Mouse (Mus musculus): ENCODE data around the gene Etnk1. TPM values are rescaled to one million over a fixed set of nuclear protein-coding genes. Genes with fewer than 3 reads are reported as not detected.

The Etnk1 gene
- total and polyA plus RNA-seq, 3 experiments = 13.5 to 27.6 (median 27.0) TPM

DNA sequence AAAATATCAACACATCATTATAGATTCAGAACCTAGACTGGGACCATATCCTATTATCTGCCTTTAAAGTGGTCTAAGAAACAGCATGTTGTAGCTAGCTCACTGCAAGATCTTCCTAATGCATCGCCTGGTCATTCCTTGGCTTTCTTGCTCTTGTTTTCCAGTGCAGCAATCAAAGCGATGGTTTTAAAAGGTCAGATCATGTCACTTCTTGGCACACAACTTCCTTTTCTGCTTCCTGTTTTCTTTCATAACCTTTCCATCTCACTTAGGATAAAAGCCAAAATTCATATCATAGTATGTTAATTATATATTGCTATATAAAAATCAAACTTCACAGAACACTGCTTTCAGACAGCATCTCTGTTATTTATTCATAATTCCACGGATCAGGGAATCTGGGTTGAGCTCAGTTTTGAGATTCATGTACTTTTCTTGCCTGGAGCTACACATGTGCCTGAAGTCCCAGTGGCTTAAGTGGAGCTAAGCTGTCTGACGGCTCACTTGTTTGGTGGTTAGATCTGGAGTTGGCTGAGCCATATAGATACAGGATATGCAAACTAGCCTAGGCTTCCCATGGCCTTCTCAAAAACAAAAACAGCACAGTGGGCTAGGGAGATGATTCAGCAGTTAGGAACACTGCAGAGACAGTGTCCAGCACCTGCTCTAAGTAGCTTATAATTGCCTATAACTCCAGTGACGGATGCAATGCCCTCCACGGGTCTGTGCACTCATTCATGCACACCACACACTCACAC is 34.9 kb upstream of the Etnk1 start:
- no peaks in the 10 kb centered on the region for H3K79me2 ChIP-seq (replicated peaks; ENCODE audit: control insufficient read depth, insufficient read depth, low read length)
- 65% methylated on average over 6 of the region's 6 CpGs for WGBS
- H3K4me3 ChIP-seq = no peak overlapping the region
- intact Hi-C loops (cut with DNase I) = no loop called here
- no peaks in the 10 kb centered on the region for H3K27me3 ChIP-seq (ENCODE audit: control insufficient read depth, insufficient read depth, low read length)
- H3K4me1 ChIP-seq (ENCODE audit: control insufficient read depth, insufficient read depth, low read length) = no peaks in the 10 kb centered on the region
- TF ChIP-seq POLR2A (IDR thresholded peaks at IDR 0.05; ENCODE audit: insufficient read depth, low read depth, low read length) = no peak
- no peak for TF ChIP-seq CTCF (IDR thresholded peaks at IDR 0.05)
- no peak for TF ChIP-seq EP300 (IDR thresholded peaks at IDR 0.05; ENCODE audit: insufficient read depth, low read depth, low read length)
- H3K9ac ChIP-seq (ENCODE audit: low read depth, low read length) = no peak overlapping the region
- H3K36me3 ChIP-seq (ENCODE audit: control insufficient read depth, insufficient read depth, low read length) = no peaks in the 10 kb centered on the region
- no peak overlapping the region for H3K27ac ChIP-seq
- no peak for DNase-seq

DNA sequence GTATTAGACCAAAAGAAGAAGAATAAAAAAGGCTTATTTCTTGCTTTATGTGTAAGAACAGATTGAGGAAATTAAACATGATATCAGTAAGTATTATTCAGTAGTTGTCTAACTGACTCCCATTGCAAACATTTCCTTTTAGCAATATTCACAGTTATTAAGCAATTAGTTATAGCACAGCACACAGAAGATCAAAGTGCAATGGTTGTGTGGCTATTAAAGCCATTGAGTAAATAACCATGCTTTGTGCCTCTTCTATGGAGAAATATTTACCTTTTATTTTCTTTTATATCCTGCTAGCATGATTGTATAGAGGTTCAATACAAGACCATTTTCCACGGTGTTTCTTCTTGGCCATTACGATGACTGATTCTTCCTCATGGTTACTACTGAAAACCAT is 33.9 kb upstream of the Etnk1 start:
- Histone ChIP-seq H3K27ac (no peak overlapping the region), H3K79me2 (replicated peaks; ENCODE audit: control insufficient read depth, insufficient read depth, low read length) (no peaks in the 10 kb centered on the region), H3K27me3 (ENCODE audit: control insufficient read depth, insufficient read depth, low read length) (no peaks in the 10 kb centered on the region), H3K4me3 (no peak overlapping the region), H3K9ac (ENCODE audit: low read depth, low read length) (no peak overlapping the region), H3K36me3 (ENCODE audit: control insufficient read depth, insufficient read depth, low read length) (no peaks in the 10 kb centered on the region), H3K4me1 (ENCODE audit: control insufficient read depth, insufficient read depth, low read length) (no peaks in the 10 kb centered on the region)
- DNase-seq = no peak
- WGBS = 92% methylated on average over 2 of the region's 2 CpGs
- no peak for TF ChIP-seq EP300 (IDR thresholded peaks at IDR 0.05; ENCODE audit: insufficient read depth, low read depth, low read length)
- TF ChIP-seq POLR2A (IDR thresholded peaks at IDR 0.05; ENCODE audit: insufficient read depth, low read depth, low read length) = no peak
- TF ChIP-seq CTCF (IDR thresholded peaks at IDR 0.05) = no peak
- intact Hi-C loops (cut with DNase I) = no loop called here

DNA sequence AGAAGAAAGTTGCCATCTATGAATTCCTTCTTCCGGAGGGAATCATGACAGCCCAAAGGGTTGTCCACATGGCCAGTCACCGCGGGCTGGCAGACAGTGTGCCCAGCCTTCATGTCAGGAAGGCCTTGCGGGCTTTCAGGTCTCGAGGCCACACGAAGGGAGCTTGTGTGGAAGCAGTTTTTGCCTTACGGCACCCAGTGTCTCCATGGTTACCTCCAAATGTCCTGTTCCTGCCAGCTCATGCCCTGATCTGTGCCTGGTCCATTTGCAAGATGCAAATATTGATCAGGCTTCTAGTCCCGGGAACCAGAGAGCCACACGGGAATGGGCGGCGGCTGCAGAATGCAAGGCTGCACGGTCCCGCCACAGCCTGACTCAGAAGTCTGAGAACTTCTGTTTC is 31.9 kb upstream of the Etnk1 start:
- Histone ChIP-seq H3K79me2 (replicated peaks; ENCODE audit: control insufficient read depth, insufficient read depth, low read length) (no peaks in the 10 kb centered on the region), H3K4me3 (no peak overlapping the region), H3K27ac (no peak overlapping the region), H3K36me3 (ENCODE audit: control insufficient read depth, insufficient read depth, low read length) (no peaks in the 10 kb centered on the region), H3K27me3 (ENCODE audit: control insufficient read depth, insufficient read depth, low read length) (no peaks in the 10 kb centered on the region), H3K4me1 (ENCODE audit: control insufficient read depth, insufficient read depth, low read length) (no peaks in the 10 kb centered on the region), H3K9ac (ENCODE audit: low read depth, low read length) (no peak overlapping the region)
- 85% methylated on average over 13 of the region's 13 CpGs for WGBS
- intact Hi-C loops (cut with DNase I) = no loop called here
- no peak for DNase-seq
- TF ChIP-seq EP300 (IDR thresholded peaks at IDR 0.05; ENCODE audit: insufficient read depth, low read depth, low read length) = no peak
- no peak for TF ChIP-seq POLR2A (IDR thresholded peaks at IDR 0.05; ENCODE audit: insufficient read depth, low read depth, low read length)
- no peak for TF ChIP-seq CTCF (IDR thresholded peaks at IDR 0.05)

GRCm38 (mm10) chr6:143136688-143137087 is 30.3 kb upstream of the Etnk1 start:
- H3K9ac ChIP-seq (ENCODE audit: low read depth, low read length) = no peak overlapping the region
- intact Hi-C loops (cut with DNase I) = no loop called here
- TF ChIP-seq POLR2A (IDR thresholded peaks at IDR 0.05; ENCODE audit: insufficient read depth, low read depth, low read length) = no peak
- TF ChIP-seq CTCF (IDR thresholded peaks at IDR 0.05) = no peak
- no peak for TF ChIP-seq EP300 (IDR thresholded peaks at IDR 0.05; ENCODE audit: insufficient read depth, low read depth, low read length)
- WGBS = over 99% methylated on average over 7 of the region's 7 CpGs
- no peaks in the 10 kb centered on the region for H3K27me3 ChIP-seq (ENCODE audit: control insufficient read depth, insufficient read depth, low read length)
- no peaks in the 10 kb centered on the region for H3K79me2 ChIP-seq (replicated peaks; ENCODE audit: control insufficient read depth, insufficient read depth, low read length)
- no peaks in the 10 kb centered on the region for H3K4me1 ChIP-seq (ENCODE audit: control insufficient read depth, insufficient read depth, low read length)
- H3K4me3 ChIP-seq = no peak overlapping the region
- no peak for DNase-seq
- H3K27ac ChIP-seq = no peak overlapping the region
- H3K36me3 ChIP-seq (ENCODE audit: control insufficient read depth, insufficient read depth, low read length) = no peaks in the 10 kb centered on the region

DNA sequence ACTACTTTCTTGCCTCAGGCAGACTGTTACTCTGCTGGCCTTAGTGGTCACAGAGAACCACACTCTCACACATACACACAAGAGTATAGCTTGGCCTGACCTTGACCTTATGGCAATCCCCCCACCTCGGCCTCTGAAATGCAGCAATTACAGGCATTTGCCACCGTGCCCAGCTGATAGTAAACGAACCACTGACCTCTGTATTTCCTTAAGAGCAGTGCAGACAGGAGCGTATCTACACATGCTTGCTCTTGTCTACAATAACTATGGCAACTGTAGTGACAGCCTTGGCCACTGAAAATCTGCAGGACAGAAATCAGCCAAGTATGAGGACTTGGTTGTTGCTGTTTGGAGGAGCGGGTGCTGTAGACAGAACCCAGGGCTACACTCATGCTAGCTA is 29.7 kb upstream of the Etnk1 start:
- intact Hi-C loops (cut with DNase I) = no loop called here
- no peak for DNase-seq
- Histone ChIP-seq H3K4me3 (no peak overlapping the region), H3K27ac (no peak overlapping the region), H3K9ac (ENCODE audit: low read depth, low read length) (no peak overlapping the region), H3K27me3 (ENCODE audit: control insufficient read depth, insufficient read depth, low read length) (no peaks in the 10 kb centered on the region), H3K36me3 (ENCODE audit: control insufficient read depth, insufficient read depth, low read length) (no peaks in the 10 kb centered on the region), H3K79me2 (replicated peaks; ENCODE audit: control insufficient read depth, insufficient read depth, low read length) (no peaks in the 10 kb centered on the region), H3K4me1 (ENCODE audit: control insufficient read depth, insufficient read depth, low read length) (no peaks in the 10 kb centered on the region)
- WGBS = 60% methylated on average over 5 of the region's 5 CpGs
- TF ChIP-seq EP300 (IDR thresholded peaks at IDR 0.05; ENCODE audit: insufficient read depth, low read depth, low read length) (no peak), CTCF (IDR thresholded peaks at IDR 0.05) (no peak), POLR2A (IDR thresholded peaks at IDR 0.05; ENCODE audit: insufficient read depth, low read depth, low read length) (no peak)

GRCm38 (mm10) chr6:143139417-143139816 is 27.6 kb upstream of the Etnk1 start:
- Histone ChIP-seq H3K27me3 (ENCODE audit: control insufficient read depth, insufficient read depth, low read length) (no peaks in the 10 kb centered on the region; the same call in 1 of the 2 replicates), H3K36me3 (ENCODE audit: control insufficient read depth, insufficient read depth, low read length) (no peaks in the 10 kb centered on the region), H3K79me2 (replicated peaks; ENCODE audit: control insufficient read depth, insufficient read depth, low read length) (no peaks in the 10 kb centered on the region), H3K4me1 (ENCODE audit: control insufficient read depth, insufficient read depth, low read length) (no peaks in the 10 kb centered on the region), H3K9ac (ENCODE audit: low read depth, low read length) (no peak overlapping the region), H3K4me3 (no peak overlapping the region), H3K27ac (no peak overlapping the region)
- no peak for DNase-seq
- TF ChIP-seq CTCF (IDR thresholded peaks at IDR 0.05) (no peak), EP300 (IDR thresholded peaks at IDR 0.05; ENCODE audit: insufficient read depth, low read depth, low read length) (no peak), POLR2A (IDR thresholded peaks at IDR 0.05; ENCODE audit: insufficient read depth, low read depth, low read length) (no peak)
- 83% methylated on average over 2 of the region's 2 CpGs for WGBS
- intact Hi-C loops (cut with DNase I) = no loop called here
